Mouse (Mus musculus) small intestine, adult 2 months (tissue): ENCODE measurements around the gene Cntnap2.

ENCODE experiments used
- CTCF ChIP-seq: fragments of 200-500 bp; IDR thresholded peaks from 2 replicates; pipeline ENCODE4 v1.5.1; 2012; ENCODE audit warnings: low read depth, mild to moderate bottlenecking, control low read depth, inconsistent platforms, low read length, moderate library complexity, mixed read lengths; ENCODE audit not compliant: insufficient replicate concordance, insufficient read length; ENCODE audit errors: extremely low read depth
- POLR2A ChIP-seq: fragments of 200-500 bp; IDR thresholded peaks from 2 replicates; pipeline ENCODE4 v1.6.1; 2012; ENCODE audit warnings: low read depth, mild to moderate bottlenecking, control low read depth, inconsistent platforms, low read length, moderate library complexity

- TF ChIP-seq CTCF: no peak
- TF ChIP-seq POLR2A: no peak
Observed at GRCm38 (mm10) chr6:46563470-46563869, 1504.3 kb downstream of the Cntnap2 start.
